Mouse (Mus musculus) hindbrain, embryonic 16.5 days (tissue): ENCODE measurements around the gene Nog. TPM values are rescaled to one million over a fixed set of nuclear protein-coding genes. Genes with fewer than 3 reads are reported as not detected.
A peak's percentile ranks its signal among the peaks of the same experiment; 100 is the strongest.

Source experiments
- ATAC-seq: fragments of 200-750 bp; cut with Nextera tagmentation; 2 replicates; pipeline ENCODE4 v1.8.0; 2017; ENCODE audit warnings: moderate TSS enrichment, moderate library complexity
- H3K27ac ChIP-seq: fragments of 300-500 bp; sonication (generic); 2 replicates; pipeline ENCODE4 v1.5.1; 2014; ENCODE audit warnings: low read depth, mild to moderate bottlenecking, control low read depth, low read length, moderate library complexity
- H3K27me3 ChIP-seq: fragments of 300-500 bp; sonication (generic); replicated peaks from 2 replicates; pipeline ENCODE4 v1.6.1; 2014; ENCODE audit warnings: low read length; ENCODE audit not compliant: control insufficient read depth, insufficient read depth
- H3K36me3 ChIP-seq: fragments of 300-500 bp; sonication (generic); 2 replicates; pipeline ENCODE4 v1.6.1; 2014; ENCODE audit warnings: mild to moderate bottlenecking, low read length, moderate library complexity, mixed read lengths; ENCODE audit not compliant: control insufficient read depth, insufficient read depth
- H3K4me1 ChIP-seq: fragments of 300-500 bp; sonication (generic); 2 replicates; pipeline ENCODE4 v1.6.1; 2014; ENCODE audit warnings: low read depth, low read length; ENCODE audit not compliant: control insufficient read depth, insufficient read depth
- H3K4me2 ChIP-seq: fragments of 300-500 bp; sonication (generic); 2 replicates; pipeline ENCODE4 v1.6.1; 2014; ENCODE audit warnings: mild to moderate bottlenecking, low read length, control low read depth, moderate library complexity
- H3K4me3 ChIP-seq: fragments of 300-500 bp; sonication (generic); 2 replicates; pipeline ENCODE4 v1.5.1; 2014; ENCODE audit warnings: mild to moderate bottlenecking, low read length, control low read depth, moderate library complexity
- H3K9ac ChIP-seq: fragments of 300-500 bp; sonication (generic); 2 replicates; pipeline ENCODE4 v1.6.1; 2014; ENCODE audit warnings: low read depth, mild to moderate bottlenecking, control low read depth, low read length, moderate library complexity
- H3K9me3 ChIP-seq: fragments of 300-500 bp; sonication (generic); 2 replicates; pipeline ENCODE4 v1.6.1; 2014; ENCODE audit warnings: mild to moderate bottlenecking, low read length, moderate library complexity; ENCODE audit not compliant: control insufficient read depth
- WGBS: fragments of 180-500 bp; shearing (Covaris S2); extraction: QIAGEN DNeasy Blood & Tissue Kit; methylation state at CpG from one replicate; pipeline ENCODE4 v1.1.7; 2014; 5-methylcytosine and 5-hydroxymethylcytosine counted together
- polyA plus RNA-seq: library from polyadenylated mRNA; unstranded; fragments of >200 nt; fragmentation: Nextera tagmentation; extraction: Ambion mirVana; gene quantifications from 2 replicates; pipeline ENCODE4 v1.2.1, GENCODE M21; 2015

The Nog gene
- polyA plus RNA-seq, 1 experiment from 2014 or later: 2.8 TPM

DNA sequence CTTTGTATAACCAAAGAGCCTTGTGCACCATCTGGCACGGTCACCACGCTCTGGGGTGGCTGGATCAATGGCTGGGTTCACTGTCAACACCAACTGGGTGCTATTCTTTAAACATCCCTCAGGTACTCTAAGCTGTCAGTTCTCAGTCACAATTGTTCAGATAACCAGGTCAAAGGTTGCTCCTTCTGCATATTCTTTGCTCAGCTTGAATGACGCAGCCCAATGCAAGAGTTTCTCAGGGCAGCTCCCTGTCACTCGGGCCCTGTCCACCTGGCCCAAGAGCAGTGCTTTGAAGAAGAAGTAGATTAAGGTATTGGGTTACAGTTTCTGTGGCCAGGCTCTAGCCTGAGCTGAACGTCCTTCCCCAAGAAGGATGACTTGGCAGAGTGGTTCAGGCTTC, 12.2 kb upstream of the Nog start:
- 64% methylated on average over 5 of the region's 5 CpGs for WGBS
- H3K27me3 ChIP-seq: no peaks in the 10 kb centered on the region
- no peak for ATAC-seq
- H3K4me3 ChIP-seq: no peak overlapping the region
- H3K36me3 ChIP-seq: no peaks in the 10 kb centered on the region
- H3K4me2 ChIP-seq: no peak overlapping the region
- no peak overlapping the region for H3K9ac ChIP-seq
- no peak overlapping the region for H3K27ac ChIP-seq
- H3K9me3 ChIP-seq: no peaks in the 10 kb centered on the region
- peaks cover 3% of the 10 kb centered on the region; the same call in 1 of the 2 replicates for H3K4me1 ChIP-seq

- Histone ChIP-seq H3K4me3 (no peak overlapping the region), H3K27ac (no peak overlapping the region), H3K9ac (no peak overlapping the region), H3K4me1 (no peaks in the 10 kb centered on the region), H3K4me2 (no peak overlapping the region), H3K36me3 (no peaks in the 10 kb centered on the region), H3K9me3 (no peaks in the 10 kb centered on the region), H3K27me3 (no peaks in the 10 kb centered on the region)
- WGBS: 17% methylated on average over 3 of the region's 3 CpGs
- no peak for ATAC-seq
Measured at GRCm38 (mm10) chr11:89312378-89312777, 10.2 kb upstream of the Nog start.

DNA sequence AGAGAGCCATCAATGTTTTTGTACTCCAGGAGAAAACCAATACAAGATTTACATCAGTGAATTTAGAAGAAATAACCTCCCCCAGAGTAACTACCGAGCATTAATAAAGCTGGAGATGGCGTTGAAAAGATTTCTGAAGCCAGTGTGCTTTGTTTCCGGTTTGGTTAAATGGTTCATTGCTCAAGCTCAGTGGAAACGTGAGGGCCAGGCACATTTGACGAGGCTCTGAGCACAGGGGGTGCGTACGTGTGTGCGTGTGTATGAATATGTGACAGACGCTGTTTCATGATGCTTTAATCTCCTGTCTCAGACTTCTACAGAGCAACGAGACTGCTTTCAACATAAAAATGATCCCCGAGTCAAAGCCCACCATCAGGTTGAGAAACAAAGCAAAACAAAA, 8.1 kb upstream of the Nog start:
- no peak overlapping the region for H3K27ac ChIP-seq
- H3K4me2 ChIP-seq: no peak overlapping the region
- H3K4me3 ChIP-seq: no peak overlapping the region
- no peaks in the 10 kb centered on the region for H3K9me3 ChIP-seq
- H3K4me1 ChIP-seq: no peaks in the 10 kb centered on the region
- ATAC-seq: no peak
- H3K9ac ChIP-seq: no peak overlapping the region
- H3K27me3 ChIP-seq: no peaks in the 10 kb centered on the region
- H3K36me3 ChIP-seq: no peaks in the 10 kb centered on the region
- 43% methylated on average over 11 of the region's 11 CpGs for WGBS

DNA sequence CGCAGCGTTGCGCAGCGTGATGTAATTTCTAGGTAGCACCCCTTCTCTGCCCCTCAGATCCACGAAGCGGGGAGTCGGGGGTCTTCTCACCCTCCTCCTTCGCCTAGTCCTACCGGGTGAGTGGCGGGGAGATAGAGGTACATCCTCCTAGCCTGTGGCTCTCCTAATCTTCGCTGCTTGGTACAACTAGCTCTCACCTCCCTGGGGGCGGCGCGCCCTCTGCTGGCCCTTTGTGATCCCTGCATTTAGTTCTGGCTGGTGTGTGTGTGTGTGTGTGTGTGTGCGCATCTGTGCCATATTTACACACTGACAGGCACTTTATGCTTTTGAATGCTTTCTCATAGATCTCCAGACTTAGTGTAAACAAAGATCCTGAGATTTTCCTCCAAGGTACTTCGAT, 1.3 kb upstream of the Nog start:
- no peaks in the 10 kb centered on the region for H3K9me3 ChIP-seq
- peaks cover 19% of the 10 kb centered on the region for H3K4me1 ChIP-seq
- peak overlapping the region; percentile 89; the same call in 1 of the 2 replicates for H3K27ac ChIP-seq
- ATAC-seq: peak; percentile 80
- peak overlapping the region; percentile 79 for H3K4me3 ChIP-seq
- H3K4me2 ChIP-seq: peak overlapping the region; percentile 90
- H3K36me3 ChIP-seq: no peaks in the 10 kb centered on the region
- WGBS: 1% methylated on average over 16 of the region's 16 CpGs
- H3K27me3 ChIP-seq: no peaks in the 10 kb centered on the region
- 0 out of 2 replicates have a peak overlapping the region, but pooled peaks have one; percentile 47 for H3K9ac ChIP-seq

DNA sequence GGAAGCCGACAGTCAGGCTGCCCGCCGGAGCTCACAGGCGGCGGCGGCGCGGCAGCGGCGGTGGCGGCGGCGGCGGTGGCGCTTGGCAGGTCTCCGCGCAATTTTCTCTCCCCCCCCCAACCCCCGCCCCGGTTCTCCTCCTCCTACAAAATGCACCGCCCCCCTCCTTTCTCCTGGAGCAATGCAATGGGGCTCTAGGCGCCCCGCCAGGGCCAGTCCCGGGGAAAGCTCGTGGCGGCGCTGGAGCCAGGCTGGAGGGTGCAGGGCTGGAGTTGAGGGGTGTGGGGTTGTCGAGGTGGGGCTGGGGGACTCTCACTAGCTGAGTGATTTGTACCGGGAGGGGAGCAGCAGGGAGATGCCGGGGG, 666 bp upstream of the Nog start:
- H3K36me3 ChIP-seq: no peaks in the 10 kb centered on the region
- H3K4me1 ChIP-seq: peaks cover 21% of the 10 kb centered on the region
- peak overlapping the region; percentile 90 for H3K4me2 ChIP-seq
- peak; percentile 76 for ATAC-seq
- H3K4me3 ChIP-seq: peak overlapping the region; percentile 79
- H3K27me3 ChIP-seq: no peaks in the 10 kb centered on the region
- peak overlapping the region; percentile 74 for H3K9ac ChIP-seq
- peak overlapping the region; percentile 89 for H3K27ac ChIP-seq
- H3K9me3 ChIP-seq: no peaks in the 10 kb centered on the region
- 0% methylated on average over 13 of the region's 29 CpGs for WGBS

GRCm38 (mm10) chr11:89301331-89302055, 639 bp downstream of the Nog start:
- WGBS: under 1% methylated on average over 51 of the region's 53 CpGs
- peak overlapping the region; percentile 74 for H3K9ac ChIP-seq
- peak overlapping the region; percentile 79 for H3K4me3 ChIP-seq
- H3K4me1 ChIP-seq: peaks cover 23% of the 10 kb centered on the region
- no peaks in the 10 kb centered on the region for H3K9me3 ChIP-seq
- no peaks in the 10 kb centered on the region for H3K36me3 ChIP-seq
- peak overlapping the region; percentile 90 for H3K4me2 ChIP-seq
- ATAC-seq: 0 out of 2 replicates have a peak, but pooled peaks have one; percentile 1
- H3K27me3 ChIP-seq: no peaks in the 10 kb centered on the region
- peak overlapping the region; percentile 89 for H3K27ac ChIP-seq

- Histone ChIP-seq H3K36me3 (no peaks in the 10 kb centered on the region), H3K4me1 (peaks cover 23% of the 10 kb centered on the region), H3K9ac (peak overlapping the region; percentile 51), H3K9me3 (no peaks in the 10 kb centered on the region), H3K4me2 (peak overlapping the region; percentile 91), H3K27ac (no peak overlapping the region), H3K27me3 (0 out of 2 replicates have a peak, but pooled peaks cover 3% of the 10 kb centered on the region), H3K4me3 (peak overlapping the region; percentile 51)
- no peak for ATAC-seq
- WGBS: under 1% methylated on average over 25 of the region's 26 CpGs
Measured at GRCm38 (mm10) chr11:89299784-89300775, 2.1 kb downstream of the Nog start.

DNA sequence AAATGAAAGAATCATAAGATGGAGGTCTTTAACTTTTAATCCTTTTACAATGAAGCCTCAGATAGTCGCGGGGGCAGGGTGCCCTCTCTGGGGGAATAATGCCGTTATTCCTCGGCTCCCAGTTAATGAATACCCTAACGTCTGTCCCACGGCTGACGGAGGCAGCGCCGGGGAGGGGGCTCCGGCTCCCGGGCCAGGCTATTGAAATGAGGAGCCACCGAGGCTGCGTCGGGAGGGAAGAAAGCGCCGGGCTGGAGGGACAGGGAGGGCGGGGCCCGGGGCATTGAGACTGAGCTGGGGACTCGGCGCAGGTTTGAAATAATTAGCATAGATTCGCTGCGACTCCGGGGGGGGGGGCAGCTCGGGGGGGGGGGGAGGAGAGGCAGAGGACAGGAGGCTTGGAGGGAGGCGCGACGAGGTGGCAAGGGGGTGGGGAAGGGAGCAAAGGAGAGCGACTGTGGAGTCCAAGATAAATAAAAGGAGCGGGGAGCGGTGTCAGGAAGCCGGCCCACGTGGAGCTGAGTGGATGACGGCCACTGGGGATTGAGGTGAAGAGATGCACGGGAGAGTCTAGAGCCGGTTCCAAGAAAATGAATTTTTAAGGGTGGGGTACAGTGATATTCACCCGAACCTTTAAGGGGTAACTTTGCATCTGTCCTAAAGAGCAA, 2.9 kb downstream of the Nog start:
- Histone ChIP-seq H3K9me3 (no peaks in the 10 kb centered on the region), H3K4me3 (peak overlapping the region; percentile 51), H3K4me2 (peak overlapping the region; percentile 91), H3K27me3 (0 out of 2 replicates have a peak, but pooled peaks cover 3% of the 10 kb centered on the region), H3K9ac (peak overlapping the region; percentile 65), H3K27ac (peak overlapping the region; percentile 25; the same call in 1 of the 2 replicates), H3K4me1 (peaks cover 23% of the 10 kb centered on the region), H3K36me3 (no peaks in the 10 kb centered on the region)
- 0 out of 2 replicates have a peak, but pooled peaks have one; percentile 26 for ATAC-seq
- under 1% methylated on average over 32 of the region's 36 CpGs for WGBS
